Mouse (Mus musculus) limb, embryonic 15.5 days (tissue): ENCODE data around the gene Cyp19a1. TPM values are rescaled to one million over a fixed set of nuclear protein-coding genes. Genes with fewer than 3 reads are reported as not detected.

Source experiments
- ATAC-seq: fragments of 200-750 bp; cut with Nextera tagmentation; 2 replicates; pipeline ENCODE4 v1.8.0; 2017; ENCODE audit warnings: low read depth, moderate TSS enrichment; ENCODE audit not compliant: insufficient number of reproducible peaks, low FRiP score, low TSS enrichment
- H3K27ac ChIP-seq: fragments of 300-500 bp; sonication (generic); 2 replicates; pipeline ENCODE4 v1.5.1; 2015; ENCODE audit warnings: moderate library complexity, mild to moderate bottlenecking, inconsistent platforms
- H3K27me3 ChIP-seq: fragments of 300-500 bp; sonication (generic); 2 replicates; pipeline ENCODE4 v1.6.1; 2015; ENCODE audit warnings: inconsistent platforms
- H3K36me3 ChIP-seq: fragments of 300-500 bp; sonication (generic); 2 replicates; pipeline ENCODE4 v1.6.1; 2015; ENCODE audit warnings: inconsistent platforms
- H3K4me1 ChIP-seq: fragments of 300-500 bp; sonication (generic); 2 replicates; pipeline ENCODE4 v1.6.1; 2015; ENCODE audit warnings: inconsistent platforms
- H3K4me2 ChIP-seq: fragments of 300-500 bp; sonication (generic); 2 replicates; pipeline ENCODE4 v1.6.1; 2015; ENCODE audit warnings: mild to moderate bottlenecking, inconsistent platforms
- H3K4me3 ChIP-seq: fragments of 300-500 bp; sonication (generic); 2 replicates; pipeline ENCODE4 v1.5.1; 2015; ENCODE audit warnings: mild to moderate bottlenecking, inconsistent platforms
- H3K9ac ChIP-seq: fragments of 300-500 bp; sonication (generic); 2 replicates; pipeline ENCODE4 v1.6.1; 2015; ENCODE audit warnings: inconsistent platforms
- H3K9me3 ChIP-seq: fragments of 300-500 bp; sonication (generic); 2 replicates; pipeline ENCODE4 v1.6.1; 2016; ENCODE audit warnings: inconsistent platforms
- WGBS: fragments of 180-500 bp; shearing (Covaris S2); methylation state at CpG from one replicate; pipeline ENCODE4 v1.1.7; 2015; 5-methylcytosine and 5-hydroxymethylcytosine counted together
- polyA plus RNA-seq: library from polyadenylated mRNA; unstranded; fragments of >200 nt; fragmentation: Nextera tagmentation; extraction: Ambion mirVana; gene quantifications from 2 replicates; pipeline ENCODE4 v1.2.1, GENCODE M21; 2015

The Cyp19a1 gene
- polyA plus RNA-seq, 1 experiment from 2014 or later = not detected

GRCm38 (mm10) chr9:54163117-54163516 lies 104.8 kb downstream of the Cyp19a1 start:
- no peak overlapping the region for H3K9ac ChIP-seq
- H3K27me3 ChIP-seq = no peaks in the 10 kb centered on the region
- no peak overlapping the region for H3K27ac ChIP-seq
- 73% methylated on average over 5 of the region's 5 CpGs for WGBS
- H3K4me3 ChIP-seq = no peak overlapping the region
- no peak overlapping the region for H3K4me2 ChIP-seq
- no peaks in the 10 kb centered on the region for H3K36me3 ChIP-seq
- H3K9me3 ChIP-seq = no peaks in the 10 kb centered on the region
- no peak for ATAC-seq
- no peaks in the 10 kb centered on the region for H3K4me1 ChIP-seq

DNA sequence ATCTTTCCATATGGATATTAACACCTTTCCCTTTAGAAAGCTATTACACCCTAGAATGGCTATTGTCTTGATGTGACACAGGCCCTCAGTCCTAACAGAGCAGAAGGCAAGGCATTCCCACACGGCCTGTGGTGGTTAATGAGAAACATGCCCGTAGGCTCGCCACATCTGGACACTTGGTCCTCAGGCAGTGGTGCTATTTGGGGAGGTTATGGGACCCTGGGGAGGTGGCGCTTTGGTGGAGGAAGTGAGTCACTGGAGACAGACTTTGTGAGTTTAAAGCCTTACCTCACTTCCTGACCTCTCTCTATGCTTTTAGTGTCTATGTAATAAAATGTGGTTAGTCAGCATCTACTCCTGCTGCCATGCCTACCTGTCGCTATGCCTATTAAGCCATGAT lies 114.2 kb downstream of the Cyp19a1 start:
- H3K27me3 ChIP-seq = no peaks in the 10 kb centered on the region
- H3K9me3 ChIP-seq = no peaks in the 10 kb centered on the region
- H3K9ac ChIP-seq = no peak overlapping the region
- peaks cover 10% of the 10 kb centered on the region; the same call in 1 of the 2 replicates for H3K4me1 ChIP-seq
- WGBS = 32% methylated on average over 5 of the region's 5 CpGs
- H3K27ac ChIP-seq = 0 out of 2 replicates have a peak overlapping the region, but pooled peaks have one; percentile 38
- no peaks in the 10 kb centered on the region for H3K36me3 ChIP-seq
- no peak overlapping the region for H3K4me3 ChIP-seq
- H3K4me2 ChIP-seq = no peak overlapping the region
- 0 out of 2 replicates have a peak, but pooled peaks have one; percentile 46 for ATAC-seq

DNA sequence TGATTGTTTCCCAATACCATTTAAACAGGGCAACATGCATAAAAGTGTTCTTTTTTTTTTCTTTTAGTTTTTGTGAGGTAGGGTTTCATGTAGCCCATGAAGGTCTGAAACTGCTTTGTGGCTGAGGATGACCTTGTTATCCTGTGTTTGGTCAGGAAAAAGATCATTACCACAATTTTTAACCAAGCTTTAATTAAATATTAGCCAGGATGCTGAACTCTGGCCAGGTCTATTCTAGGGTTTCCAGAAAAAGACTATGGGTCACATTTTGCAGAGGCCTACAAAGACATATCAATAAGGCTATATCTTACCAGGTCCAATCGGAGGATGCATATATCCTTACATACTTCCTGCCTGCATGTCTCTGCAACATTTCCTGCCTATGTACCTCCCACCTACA lies 128.7 kb downstream of the Cyp19a1 start:
- 90% methylated on average over 1 of the region's 1 CpGs for WGBS
- H3K9me3 ChIP-seq = no peaks in the 10 kb centered on the region

More for the DNA sequence above, 128.7 kb downstream of the Cyp19a1 start:
- Histone ChIP-seq H3K4me1 (no peaks in the 10 kb centered on the region), H3K9ac (no peak overlapping the region), H3K36me3 (no peaks in the 10 kb centered on the region), H3K27me3 (no peaks in the 10 kb centered on the region), H3K4me3 (no peak overlapping the region), H3K4me2 (no peak overlapping the region), H3K27ac (no peak overlapping the region)
- no peak for ATAC-seq

Other genes starting within 250 kb of the Cyp19a1 start
- gene Tnfaip8l3, start 199.7 kb downstream of the Cyp19a1 start, polyA plus RNA-seq = 3.7 and 4.1 TPM in 2 replicates
- gene Gldn, start 18.4 kb upstream of the Cyp19a1 start, polyA plus RNA-seq = 0.41 and 0.71 TPM in 2 replicates
- gene Dmxl2, start 233.5 kb upstream of the Cyp19a1 start, polyA plus RNA-seq = 3.4 and 4.3 TPM in 2 replicates